Mouse (Mus musculus) testis, postnatal 14 days (tissue): ENCODE measurements around the gene Bub1.

Source experiments
- DNase-seq: peaks from one replicate; pipeline ENCODE4 v3.0.0; 2021; ENCODE audit warnings: low spot score

The Bub1 gene

DNA sequence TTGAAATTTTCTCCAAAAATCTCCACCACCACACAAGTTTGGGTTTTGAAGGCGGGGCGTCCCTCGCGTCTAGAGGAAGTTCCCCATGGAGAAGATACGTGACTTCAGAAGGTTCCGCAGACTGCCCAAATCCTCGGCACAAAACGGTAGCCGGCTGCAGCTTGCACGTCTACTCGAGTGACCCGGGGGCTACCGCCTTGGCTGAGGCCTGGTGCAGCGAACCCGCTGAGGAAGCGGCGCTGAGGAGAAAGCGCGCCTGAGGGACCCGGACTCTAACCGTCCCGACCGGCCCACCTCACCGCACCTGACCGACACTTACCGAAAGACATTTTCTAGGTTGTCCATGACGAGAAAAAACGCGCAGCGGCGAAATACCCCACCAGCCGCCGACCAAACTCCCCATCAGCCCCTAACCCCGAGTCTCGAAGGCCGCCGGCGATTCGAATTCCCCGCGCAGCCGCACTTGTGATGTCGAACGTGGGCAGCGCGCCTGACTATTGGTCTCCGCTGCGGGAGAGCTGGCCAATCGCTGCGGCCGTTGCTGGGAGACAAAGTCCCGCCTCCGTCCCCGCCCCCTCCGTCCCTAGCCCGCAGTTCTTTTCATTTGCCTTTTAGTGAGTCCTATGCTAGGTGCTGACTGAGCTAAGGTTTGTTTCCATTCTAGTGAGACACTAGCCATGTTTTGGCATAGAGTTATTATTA is at the start of gene Bub1:
Gene Bub1, minus strand, starts transcription at position 465 of the 702 bp plus-strand sequence.
- DNase-seq, result peak; percentile 97

- no peak for DNase-seq
Observed at GRCm38 (mm10) chr2:127881063-127881462, 49.4 kb upstream of the Bub1 start.

GRCm38 (mm10) chr2:127864381-127864780 is 32.7 kb upstream of the Bub1 start:
- DNase-seq, result no peak

DNA sequence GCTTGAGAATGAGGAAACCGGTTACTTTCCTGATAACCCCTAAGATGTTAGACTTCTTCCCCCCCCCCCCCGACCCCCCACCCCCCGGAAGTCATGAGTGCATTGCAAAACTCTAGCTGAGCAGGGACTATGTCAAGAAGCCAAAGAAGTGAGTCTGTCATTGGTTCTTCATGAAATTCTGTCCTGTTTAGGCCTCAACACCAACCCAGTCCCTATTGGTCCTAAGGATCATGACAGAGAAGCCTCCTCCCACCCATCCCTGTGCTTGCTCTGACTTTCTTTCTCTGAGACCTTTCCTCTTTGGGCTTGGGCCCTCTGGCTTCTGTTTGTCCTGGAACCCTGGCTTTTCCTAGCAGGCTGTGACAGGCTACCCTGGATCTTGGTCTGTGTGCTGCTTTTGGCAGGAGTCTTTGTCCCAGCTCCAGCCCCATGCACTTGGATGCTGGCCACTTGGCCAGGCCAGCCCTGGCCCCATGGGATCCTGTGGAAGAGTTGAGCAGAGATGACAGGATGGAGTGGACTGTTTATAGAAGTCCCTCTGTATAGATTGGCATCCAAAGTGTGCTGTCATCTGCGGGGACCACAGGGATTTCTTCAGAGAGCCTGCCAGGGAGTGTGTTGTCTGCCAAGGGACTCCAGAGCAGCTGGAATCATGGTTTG is 22.8 kb upstream of the Bub1 start:
- peak; percentile 23 for DNase-seq

GRCm38 (mm10) chr2:127850371-127850770 is 18.7 kb upstream of the Bub1 start:
- DNase-seq, result no peak

DNA sequence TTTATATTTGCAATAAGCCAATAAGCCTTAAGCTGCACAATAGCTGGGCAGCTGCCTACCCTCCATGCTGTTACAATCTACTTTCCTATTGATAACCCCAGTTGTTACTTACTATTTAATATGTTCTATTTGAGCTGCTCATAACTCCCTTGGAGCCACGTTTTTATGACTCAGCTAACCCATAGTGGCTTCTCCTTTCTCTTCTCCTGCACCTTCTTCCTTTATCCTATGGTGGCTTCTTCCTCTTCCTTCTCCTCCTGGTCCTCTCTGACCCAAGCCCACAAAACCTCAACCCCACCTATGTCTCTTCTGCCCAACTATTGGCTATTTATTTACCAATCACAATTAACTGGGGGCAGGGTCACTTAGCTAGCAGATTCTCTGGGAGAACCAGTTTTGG is 14.9 kb upstream of the Bub1 start:
- DNase-seq, result no peak

DNA sequence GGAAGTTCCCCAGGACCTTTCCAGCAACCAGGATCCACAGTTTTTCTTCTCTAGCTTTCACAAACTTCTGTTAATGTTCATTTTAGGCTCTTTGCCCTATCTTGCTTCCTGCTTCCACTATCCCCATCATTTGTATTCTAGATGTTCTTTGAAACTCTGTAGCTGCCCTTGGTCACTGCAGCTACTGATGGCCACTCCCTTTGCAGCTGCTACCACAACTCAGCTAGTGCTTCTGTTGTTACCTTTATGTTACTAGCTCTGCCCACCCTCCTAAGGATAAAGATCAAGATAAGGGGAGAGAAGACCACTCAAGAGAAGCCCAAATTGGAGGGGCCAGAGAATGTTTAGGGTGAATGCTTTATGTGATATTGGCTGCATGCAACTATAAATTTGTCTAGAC is 14.3 kb upstream of the Bub1 start:
- DNase-seq, result no peak

DNA sequence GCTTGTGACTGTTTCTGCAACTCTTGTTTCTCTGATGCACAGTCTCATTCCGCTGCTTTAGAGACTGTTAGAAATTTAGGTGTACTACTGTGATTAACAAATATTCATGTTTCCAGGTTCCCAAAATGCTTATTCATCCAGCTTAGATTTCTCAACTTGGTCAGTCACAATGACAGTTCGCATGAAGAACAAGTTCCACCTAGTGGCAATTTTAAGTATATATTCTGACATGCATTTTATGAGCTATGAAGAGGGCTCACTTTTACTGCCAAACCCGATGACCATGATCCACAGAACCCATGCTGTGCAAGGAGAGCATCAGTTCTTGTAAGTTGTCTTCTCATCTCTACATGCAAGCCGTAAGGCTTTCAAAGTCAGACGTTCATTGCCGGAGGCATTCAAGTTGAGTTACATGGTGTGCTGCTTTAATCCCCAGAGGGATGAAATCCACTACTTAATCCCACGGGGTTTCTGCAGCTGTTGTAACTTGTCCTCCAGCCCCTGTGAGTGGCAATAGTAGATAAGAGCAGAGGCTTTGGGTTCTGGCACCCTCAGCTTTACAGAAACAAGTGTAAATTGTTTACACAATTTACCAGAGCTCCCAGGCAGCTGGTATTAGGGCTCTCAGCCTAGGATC is 13.8 kb upstream of the Bub1 start:
- no peak for DNase-seq

DNA sequence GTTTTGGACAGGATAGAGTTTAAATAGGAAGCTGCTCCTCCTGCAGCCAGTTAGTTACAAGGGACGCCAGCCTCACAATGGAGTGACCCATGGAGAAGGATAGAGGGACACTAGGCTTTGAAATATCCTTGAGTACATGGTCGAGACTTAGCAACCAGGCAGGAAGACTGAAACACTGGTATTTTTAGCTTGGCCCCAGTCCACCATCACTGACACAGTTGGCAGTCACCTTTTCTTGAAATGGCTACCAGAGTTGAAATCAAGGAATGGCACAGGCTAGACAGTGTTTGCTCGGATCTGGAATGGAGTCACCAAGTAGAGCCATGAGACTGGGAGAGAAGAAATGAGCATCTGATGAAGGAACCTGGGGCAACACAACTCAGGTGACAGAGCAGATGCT is 10.8 kb upstream of the Bub1 start:
- no peak for DNase-seq

- no peak for DNase-seq
Observed at GRCm38 (mm10) chr2:127841402-127841801, 9.7 kb upstream of the Bub1 start.

- no peak for DNase-seq
Observed at GRCm38 (mm10) chr2:127839425-127839824, 7.8 kb upstream of the Bub1 start.

DNA sequence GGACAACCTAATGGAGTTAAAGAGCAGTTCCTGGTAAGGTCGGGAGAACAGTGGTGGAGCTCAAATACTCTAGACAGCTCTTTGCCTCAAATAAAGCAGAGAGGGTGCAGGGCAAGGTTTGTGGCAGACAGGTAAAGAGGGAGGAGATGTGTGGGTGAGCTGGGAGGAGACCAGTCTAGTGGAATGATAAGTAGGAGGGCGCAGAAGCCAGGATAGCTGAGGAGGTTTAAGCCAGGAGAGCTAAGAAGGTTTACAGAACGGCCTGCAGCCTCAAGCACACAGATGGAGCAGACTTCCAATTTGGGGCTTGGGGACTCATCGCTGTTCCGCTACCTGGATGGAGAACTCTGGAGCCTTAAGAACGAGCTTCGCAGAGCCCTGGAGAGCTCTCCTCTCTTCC is 6.9 kb upstream of the Bub1 start, which contains the start of gene Acoxl:
Gene Acoxl, plus strand, starts transcription at position 301 of the 400 bp plus-strand sequence.
- no peak for DNase-seq

DNA sequence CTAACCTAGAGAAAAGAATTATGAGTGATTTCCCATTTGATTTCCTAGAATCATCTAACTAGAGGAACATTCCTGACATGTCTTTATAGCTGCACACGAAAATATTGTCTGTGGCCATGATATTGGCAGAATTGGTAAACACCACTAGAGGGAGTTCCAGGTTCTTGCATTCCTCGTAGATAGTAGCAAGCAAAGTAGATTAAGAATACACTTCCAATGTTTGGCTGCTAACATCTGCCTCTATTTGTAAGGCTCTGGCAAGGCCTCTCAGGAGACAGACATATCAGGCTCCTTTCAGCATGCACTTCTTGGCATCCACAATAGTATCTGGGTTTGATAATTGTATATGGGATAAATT is 1.1 kb upstream of the Bub1 start:
- no peak for DNase-seq

GRCm38 (mm10) chr2:127832103-127832832 is 603 bp upstream of the Bub1 start:
- no peak for DNase-seq

DNA sequence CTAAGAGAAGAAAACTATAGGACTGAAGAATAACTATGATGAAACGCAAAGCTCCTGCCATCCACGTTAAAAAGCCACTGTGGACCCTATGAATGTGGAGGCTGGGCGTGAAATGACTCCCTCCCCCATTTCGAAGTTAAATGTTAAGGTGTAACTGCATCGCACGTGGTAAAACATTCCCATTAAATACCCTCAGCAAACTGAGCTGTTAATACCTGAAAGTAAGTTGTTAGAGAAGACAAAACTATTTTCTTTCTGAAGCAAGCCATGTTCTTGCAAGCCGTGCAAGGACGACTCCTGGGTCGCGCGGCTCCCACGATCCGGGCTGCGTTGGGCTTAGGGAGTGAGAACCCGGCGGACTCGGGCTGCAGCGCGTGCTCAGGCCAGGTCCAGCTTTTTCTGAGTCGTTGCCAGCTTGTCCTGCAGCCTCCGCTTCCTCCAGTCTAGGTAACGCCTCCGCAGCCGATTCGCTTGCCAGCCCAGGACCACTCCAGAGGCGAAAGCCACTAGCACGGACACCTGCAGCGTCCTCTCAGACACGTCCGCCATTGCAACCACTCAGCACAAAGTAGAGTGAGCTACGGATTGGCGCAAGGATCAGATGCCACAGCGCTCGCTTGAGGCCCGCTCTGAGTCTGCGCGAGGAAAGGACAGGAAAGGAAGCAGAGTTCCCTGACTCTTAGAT is 39.6 kb downstream of the Bub1 start, which contains the start of gene Mtln:
Gene Mtln, minus strand, starts transcription at position 570 of the 685 bp plus-strand sequence.
- DNase-seq, result peak; percentile 89

GRCm38 (mm10) chr2:127789651-127790270 is 41.9 kb downstream of the Bub1 start:
- no peak for DNase-seq

GRCm38 (mm10) chr2:127789138-127789537 is 42.5 kb downstream of the Bub1 start:
- no peak for DNase-seq

DNA sequence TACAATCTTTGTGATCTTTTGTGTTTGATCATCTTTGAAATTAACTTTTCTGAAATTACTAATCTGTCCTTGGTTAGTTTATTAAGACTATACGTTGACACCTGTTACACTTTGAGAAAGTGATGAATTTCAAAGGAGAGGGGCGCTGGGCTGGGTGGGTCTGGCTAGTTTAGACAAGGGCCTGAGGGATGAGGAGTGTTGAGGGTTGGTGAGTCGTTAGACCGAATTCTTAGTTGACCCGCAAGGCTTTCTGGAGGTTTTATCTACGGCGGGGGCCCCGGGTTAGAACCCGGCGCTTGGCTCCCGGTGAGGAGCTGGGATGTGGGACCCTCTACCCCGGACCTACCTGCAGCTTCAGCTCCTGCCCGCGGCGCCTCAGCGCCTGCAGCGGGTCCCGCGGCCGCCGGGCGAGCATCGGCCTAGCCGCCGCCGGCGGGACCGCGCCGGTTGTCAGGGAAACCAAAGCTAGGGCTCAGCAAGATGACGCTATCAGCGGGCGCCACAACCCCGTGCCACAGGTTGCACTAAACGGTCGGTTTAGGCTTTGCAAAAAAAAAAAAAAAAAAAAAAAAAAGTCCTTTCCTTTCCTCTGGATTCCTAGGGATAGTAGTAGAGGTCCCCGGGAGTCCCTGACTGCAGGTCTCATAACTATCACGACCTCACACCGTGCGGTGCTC is 43.1 kb downstream of the Bub1 start, which contains the start of gene Nphp1:
Gene Nphp1, minus strand, starts transcription at position 458 of the 677 bp plus-strand sequence.
- peak; percentile 90 for DNase-seq

DNA sequence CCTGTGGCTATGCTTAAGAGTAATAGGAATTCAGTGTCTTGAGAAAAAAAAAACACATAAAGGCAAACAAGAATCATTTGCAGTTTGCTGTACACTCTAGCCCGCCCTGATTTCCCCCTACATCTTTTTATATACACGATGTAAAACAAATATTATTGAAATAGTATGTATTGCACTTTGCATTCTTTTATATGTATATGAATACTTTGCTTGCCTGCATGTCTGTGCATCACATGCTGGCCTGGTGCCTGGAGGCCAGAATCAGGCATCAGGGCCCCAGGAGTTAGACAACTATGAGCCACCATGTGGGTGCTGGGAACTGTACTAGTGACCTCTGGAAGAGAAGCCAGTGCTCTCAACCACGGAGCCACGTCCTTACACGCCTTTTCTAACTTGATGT is 44.4 kb downstream of the Bub1 start:
- no peak for DNase-seq

- no peak for DNase-seq
Observed at GRCm38 (mm10) chr2:127778451-127778850, 53.2 kb downstream of the Bub1 start.

GRCm38 (mm10) chr2:127775013-127775412 is 56.7 kb downstream of the Bub1 start:
- DNase-seq, result no peak
